Mouse (Mus musculus): Measurements from ENCODE around the gene Zc3h4.

GRCm38 (mm10) chr7:16468115-16468514 lies 67.4 kb downstream of the Zc3h4 start:
- TF ChIP-seq CTCF (IDR thresholded peaks at IDR 0.05; ENCODE audit: control insufficient read depth, insufficient read depth, low read length) (no peak), POLR2A (IDR thresholded peaks at IDR 0.05; ENCODE audit: borderline replicate concordance, control insufficient read depth, low read depth, low read length) (no peak)
